14 mouse cellular contexts compared by ENCODE assay signal in genomic region chr8:11309226-11309625, GRCm38 (mm10). TPM values are rescaled to one million over a fixed set of nuclear protein-coding genes. Genes with fewer than 3 reads are reported as not detected.
DNase-seq lines count a peak whose midpoint lies in the region; ATAC-seq and TF ChIP-seq lines count a peak whose summit lies in the region.
"Had no signal": no experiment of that assay in that cellular context is flagged by ENCODE, and none has a peak within 500 bp of the region (broad histone marks: within the 10 kb centered on the region; RNA-seq: fewer than 3 reads in every experiment).

No protein-coding gene starts in this region.

- peak overlapping the region; percentile 94 for H3K27ac ChIP-seq in gastrocnemius, adult 2 months
- no peak overlapping the region for H3K27ac ChIP-seq in hindbrain, embryonic 15.5 days (replicated peaks)
- H3K27ac ChIP-seq in hindbrain, postnatal 0 days, result no peak overlapping the region
- no peak overlapping the region for H3K27ac ChIP-seq in neural tube, embryonic 12.5 days
- H3K27ac ChIP-seq: liver, embryonic 15.5 days; midbrain, embryonic 12.5 days had no signal

- WGBS in hindbrain, embryonic 15.5 days, result 43% methylated on average over 5 of the region's 5 CpGs
- 47% methylated on average over 5 of the region's 5 CpGs for WGBS in hindbrain, postnatal 0 days
- 64% methylated on average over 5 of the region's 5 CpGs for WGBS in neural tube, embryonic 12.5 days

- no peak for DNase-seq in gastrocnemius, adult 2 months
- DNase-seq in gastrocnemius, postnatal 36 days, result no peak
- no peak for DNase-seq in hindbrain, postnatal 0 days (ENCODE audit: low spot score)
- no peak for DNase-seq in neural tube, embryonic 10.5 days (ENCODE audit: extremely low spot score, low spot score)
- no peak for DNase-seq in left cerebral cortex, postnatal 4 days
- no peak for DNase-seq in retina, postnatal 1 day
- DNase-seq: gastrocnemius, postnatal 14 days; right cerebral cortex, postnatal 14 days had no signal

- H3K4me1 ChIP-seq in hindbrain, embryonic 15.5 days (replicated peaks), result peaks cover 38% of the 10 kb centered on the region
- 0 out of 2 replicates have a peak, but pooled peaks cover 4% of the 10 kb centered on the region for H3K4me1 ChIP-seq in hindbrain, postnatal 0 days (ENCODE audit: insufficient read depth, low read length)
- H3K4me1 ChIP-seq in neural tube, embryonic 12.5 days, result peaks cover 24% of the 10 kb centered on the region

- peaks cover 46% of the 10 kb centered on the region for H3K27me3 ChIP-seq in hindbrain, embryonic 15.5 days
- H3K27me3 ChIP-seq in hindbrain, postnatal 0 days (ENCODE audit: insufficient read depth, low read length), result peaks cover 9% of the 10 kb centered on the region
- H3K27me3 ChIP-seq in neural tube, embryonic 12.5 days (replicated peaks), result peaks cover 45% of the 10 kb centered on the region

- H3K4me3 ChIP-seq in gastrocnemius, adult 2 months, result peak overlapping the region; percentile 82
- H3K4me3 ChIP-seq in hindbrain, embryonic 15.5 days, result no peak overlapping the region
- H3K4me3 ChIP-seq in hindbrain, postnatal 0 days (ENCODE audit: low read length), result no peak overlapping the region
- H3K4me3 ChIP-seq in neural tube, embryonic 12.5 days, result no peak overlapping the region
- H3K4me3 ChIP-seq: liver, embryonic 15.5 days; midbrain, embryonic 12.5 days had no signal

- TF ChIP-seq CTCF in gastrocnemius, adult 2 months (IDR thresholded peaks at IDR 0.05), result no peak
- TF ChIP-seq CTCF in hindbrain, postnatal 0 days (IDR thresholded peaks at IDR 0.05; ENCODE audit: low read depth), result no peak

- no peaks in the 10 kb centered on the region for H3K9me3 ChIP-seq in hindbrain, embryonic 15.5 days
- no peaks in the 10 kb centered on the region for H3K9me3 ChIP-seq in hindbrain, postnatal 0 days (ENCODE audit: low read length)
- H3K9me3 ChIP-seq in neural tube, embryonic 12.5 days, result no peaks in the 10 kb centered on the region
- H3K9me3 ChIP-seq: G1E; liver, embryonic 15.5 days; midbrain, embryonic 12.5 days had no signal

- no peak overlapping the region for H3K9ac ChIP-seq in hindbrain, embryonic 15.5 days
- no peak overlapping the region for H3K9ac ChIP-seq in hindbrain, postnatal 0 days (replicated peaks; ENCODE audit: low read length)
- H3K9ac ChIP-seq in neural tube, embryonic 12.5 days, result no peak overlapping the region
- H3K9ac ChIP-seq: liver, embryonic 15.5 days; midbrain, embryonic 12.5 days had no signal

- H3K36me3 ChIP-seq in hindbrain, embryonic 15.5 days, result no peaks in the 10 kb centered on the region
- no peaks in the 10 kb centered on the region for H3K36me3 ChIP-seq in hindbrain, postnatal 0 days (ENCODE audit: insufficient read depth, low read length)
- H3K36me3 ChIP-seq in neural tube, embryonic 12.5 days, result no peaks in the 10 kb centered on the region
- H3K36me3 ChIP-seq: G1E; liver, embryonic 15.5 days; midbrain, embryonic 12.5 days had no signal

- intact Hi-C loops in gastrocnemius, adult 2 months (cut with DNase I), result no loop called here
- intact Hi-C loops in gastrocnemius, postnatal 36 days (cut with DNase I), result no loop called here
- intact Hi-C loops in left cerebral cortex, postnatal 4 days (cut with DNase I), result no loop called here

- H3K4me2 ChIP-seq in hindbrain, embryonic 15.5 days, result peak overlapping the region; percentile 86
- H3K4me2 ChIP-seq in hindbrain, postnatal 0 days (ENCODE audit: low read depth, low read length), result no peak overlapping the region
- peak overlapping the region; percentile 90; the same call in 1 of the 2 replicates for H3K4me2 ChIP-seq in neural tube, embryonic 12.5 days (replicated peaks)
- H3K4me2 ChIP-seq: liver, embryonic 15.5 days; midbrain, embryonic 12.5 days had no signal

- ATAC-seq in hindbrain, embryonic 15.5 days (ENCODE audit: low FRiP score, low read depth), result no peak
- no peak for ATAC-seq in hindbrain, postnatal 0 days
- no peak for ATAC-seq in neural tube, embryonic 12.5 days (ENCODE audit: low FRiP score, low read depth)

RNA-seq across cellular contexts. Expression of gene Col4a2, which starts 3.4 kb away (rescaled TPM):
- 10 to 100 TPM; 51.3 to 69.5 TPM for total RNA-seq in gastrocnemius, adult 2 months (2021)
- total RNA-seq in gastrocnemius, postnatal 36 days (2021), result 100 to 1,000 TPM in 1 of 2 experiments, 10 to 100 TPM in 1; 77.5 to 105 TPM
- polyA plus RNA-seq in hindbrain, embryonic 15.5 days (2015; fragmentation: Nextera tagmentation; extraction: Ambion mirVana), result 43.0 and 43.6 TPM in 2 replicates
- total RNA-seq in hindbrain, postnatal 0 days (2014; rRNA removed), result 76.6 and 95.8 TPM in 2 replicates
- 26.5 and 27.8 TPM in 2 replicates for polyA plus RNA-seq in hindbrain, postnatal 0 days (2015; fragmentation: Nextera tagmentation; extraction: Ambion mirVana)
- 70.7 and 76.7 TPM in 2 replicates for polyA plus RNA-seq in neural tube, embryonic 12.5 days (2016; fragmentation: Nextera tagmentation; extraction: Ambion mirVana)
- 10 to 100 TPM; 97.2 to 98.2 TPM for total RNA-seq in left cerebral cortex, postnatal 4 days (2021)
- total RNA-seq: neutrophil, adult 5-6 weeks had no signal
- polyA plus RNA-seq: G1E had no signal

RNA-seq across cellular contexts. Expression of gene Col4a1, which starts 3.4 kb away (rescaled TPM):
- 100 to 1,000 TPM in 1 of 2 experiments, 10 to 100 TPM in 1; 73.3 to 117 TPM for total RNA-seq in gastrocnemius, adult 2 months (2021)
- total RNA-seq in gastrocnemius, postnatal 36 days (2021), result 100 to 1,000 TPM; 146 to 216 TPM
- 91.8 and 92.1 TPM in 2 replicates for polyA plus RNA-seq in hindbrain, embryonic 15.5 days (2015; fragmentation: Nextera tagmentation; extraction: Ambion mirVana)
- 203 and 254 TPM in 2 replicates for total RNA-seq in hindbrain, postnatal 0 days (2014; rRNA removed)
- 46.4 and 55.6 TPM in 2 replicates for polyA plus RNA-seq in hindbrain, postnatal 0 days (2015; fragmentation: Nextera tagmentation; extraction: Ambion mirVana)
- 142 and 154 TPM in 2 replicates for polyA plus RNA-seq in neural tube, embryonic 12.5 days (2016; fragmentation: Nextera tagmentation; extraction: Ambion mirVana)
- 100 to 1,000 TPM; 142 TPM for total RNA-seq in left cerebral cortex, postnatal 4 days (2021)
- total RNA-seq: neutrophil, adult 5-6 weeks had no signal
- polyA plus RNA-seq: G1E had no signal
